Mouse (Mus musculus) neural tube, embryonic 11.5 days (tissue): ENCODE results near the gene Zfp808. TPM values are rescaled to one million over a fixed set of nuclear protein-coding genes. Genes with fewer than 3 reads are reported as not detected.
"Not testable (repeated sequence)": the region's sequence is repeated elsewhere in the genome, so short reads cannot be mapped to it uniquely, and the experiment has no call there.

Experiments
- ATAC-seq: fragments of 200-750 bp; cut with Nextera tagmentation; 2 replicates; pipeline ENCODE4 v1.8.0; 2017; ENCODE audit warnings: moderate number of reproducible peaks, mild to moderate bottlenecking, moderate TSS enrichment, moderate library complexity; ENCODE audit not compliant: insufficient read depth, low FRiP score, low TSS enrichment
- DNase-seq: peaks from one replicate; pipeline ENCODE4 v3.0.0-alpha.2; 2015; ENCODE audit warnings: low spot score
- H3K27ac ChIP-seq: fragments of 300-500 bp; sonication (generic); 2 replicates; pipeline ENCODE4 v1.5.1; 2014; ENCODE audit warnings: low read depth, mild to moderate bottlenecking, low read length
- H3K27me3 ChIP-seq: fragments of 300-500 bp; sonication (generic); 2 replicates; pipeline ENCODE4 v1.6.1; 2014; ENCODE audit warnings: mild to moderate bottlenecking, low read length, mixed read lengths; ENCODE audit not compliant: control insufficient read depth, insufficient read depth
- H3K36me3 ChIP-seq: fragments of 300-500 bp; sonication (generic); 2 replicates; pipeline ENCODE4 v1.6.1; 2014; ENCODE audit warnings: mild to moderate bottlenecking, low read length, moderate library complexity, mixed read lengths; ENCODE audit not compliant: control insufficient read depth, insufficient read depth
- H3K4me1 ChIP-seq: fragments of 300-500 bp; sonication (generic); 2 replicates; pipeline ENCODE4 v1.6.1; 2014; ENCODE audit warnings: low read length, mixed read lengths; ENCODE audit not compliant: control insufficient read depth, insufficient read depth
- H3K4me2 ChIP-seq: fragments of 300-500 bp; sonication (generic); 2 replicates; pipeline ENCODE4 v1.6.1; 2014; ENCODE audit warnings: low read depth, mild to moderate bottlenecking, moderate library complexity
- H3K4me3 ChIP-seq: fragments of 300-500 bp; sonication (generic); 2 replicates; pipeline ENCODE4 v1.5.1; 2014; ENCODE audit warnings: low read depth, low read length
- H3K9ac ChIP-seq: fragments of 300-500 bp; sonication (generic); 2 replicates; pipeline ENCODE4 v1.6.1; 2014; ENCODE audit warnings: mild to moderate bottlenecking, low read length
- H3K9me3 ChIP-seq: fragments of 300-500 bp; sonication (generic); 2 replicates; pipeline ENCODE4 v1.6.1; 2016; ENCODE audit warnings: low read length; ENCODE audit not compliant: control insufficient read depth
- WGBS: fragments of 180-500 bp; shearing (Covaris S2); extraction: QIAGEN DNeasy Blood & Tissue Kit; methylation state at CpG from one replicate; pipeline ENCODE4 v1.1.7; 2014; 5-methylcytosine and 5-hydroxymethylcytosine counted together
- polyA plus RNA-seq: library from polyadenylated mRNA; unstranded; fragments of >200 nt; fragmentation: Nextera tagmentation; extraction: Ambion mirVana; gene quantifications from 2 replicates; pipeline ENCODE4 v1.2.1, GENCODE M21; 2014

Gene Zfp808
- polyA plus RNA-seq, 1 experiment from 2014 or later: 13.1 TPM

DNA sequence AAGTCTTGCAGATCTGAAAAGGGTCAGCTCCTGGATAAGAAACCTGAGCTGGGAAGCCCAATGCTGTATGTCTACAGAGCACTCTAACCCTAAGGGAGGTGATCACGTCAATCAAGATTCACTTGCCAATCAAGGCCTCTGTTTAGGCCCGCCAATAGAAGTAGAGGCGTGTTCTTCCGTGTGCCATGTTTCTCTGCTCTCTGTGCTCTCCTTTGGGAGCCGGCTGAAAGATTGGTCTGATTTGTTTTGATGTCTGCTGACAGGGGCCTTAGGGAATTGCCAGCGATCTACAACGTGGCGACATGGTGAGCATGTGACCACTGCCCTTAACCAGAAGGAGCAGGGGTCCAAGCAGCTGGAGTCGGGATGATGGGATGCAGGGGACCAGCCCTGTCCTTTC, 125.5 kb downstream of the Zfp808 start:
- not testable (repeated sequence) for DNase-seq, H3K9me3 ChIP-seq, H3K4me1 ChIP-seq, H3K36me3 ChIP-seq, H3K27ac ChIP-seq, H3K4me2 ChIP-seq, ATAC-seq, H3K27me3 ChIP-seq, H3K4me3 ChIP-seq, H3K9ac ChIP-seq
- 80% methylated on average over 9 of the region's 9 CpGs for WGBS

DNA sequence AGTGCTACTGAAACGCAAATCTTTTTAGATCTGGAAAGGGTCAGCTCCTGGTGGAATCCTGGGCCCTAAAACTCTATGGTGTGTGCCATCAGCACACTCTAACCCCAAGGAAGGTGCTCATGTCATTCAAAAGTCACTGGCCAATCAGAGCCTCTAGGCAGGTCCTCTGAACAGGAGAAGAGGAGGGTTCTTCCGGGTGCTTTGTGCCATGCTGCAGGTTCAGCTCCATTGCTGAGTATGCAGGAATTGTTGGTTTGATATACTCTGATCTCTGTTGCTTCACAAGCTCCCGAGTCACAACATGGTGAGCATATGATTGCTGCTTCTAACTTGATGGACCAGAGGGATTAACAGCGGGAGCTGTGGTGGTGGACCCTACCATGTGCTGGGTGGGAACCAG, 133.7 kb downstream of the Zfp808 start:
- Histone ChIP-seq H3K4me3 (no peak overlapping the region), H3K4me1 (no peaks in the 10 kb centered on the region), H3K36me3 (no peaks in the 10 kb centered on the region), H3K27me3 (no peaks in the 10 kb centered on the region), H3K27ac (no peak overlapping the region), H3K4me2 (no peak overlapping the region), H3K9me3 (peaks cover 8% of the 10 kb centered on the region; the same call in 1 of the 2 replicates), H3K9ac (no peak overlapping the region)
- WGBS: 88% methylated on average over 4 of the region's 4 CpGs
- DNase-seq (no peak), ATAC-seq (no peak)
